Mouse (Mus musculus) layer of hippocampus, postnatal 14 days (tissue): ENCODE measurements around the gene Wdr5. TPM values are rescaled to one million over a fixed set of nuclear protein-coding genes. Genes with fewer than 3 reads are reported as not detected.
A peak's percentile ranks its signal among the peaks of the same experiment; 100 is the strongest.
"Not testable (repeated sequence)": the region's sequence is repeated elsewhere in the genome, so short reads cannot be mapped to it uniquely, and the experiment has no call there.

Source experiments
- DNase-seq, 2 experiments: peaks; one replicate each; pipeline ENCODE4 v3.0.0; 2021 to 2022; ENCODE audit warnings: low spot score in 2 of 2, mixed read lengths in 1 of 2
- total RNA-seq, 2 experiments: library from RNA; stranded (reverse); gene quantifications; 2 replicates each; pipeline ENCODE4 v1.2.3; 2021

Wdr5 gene
- total RNA-seq, 2 experiments from 2014 or later: 33.8 to 34.8 TPM

DNA sequence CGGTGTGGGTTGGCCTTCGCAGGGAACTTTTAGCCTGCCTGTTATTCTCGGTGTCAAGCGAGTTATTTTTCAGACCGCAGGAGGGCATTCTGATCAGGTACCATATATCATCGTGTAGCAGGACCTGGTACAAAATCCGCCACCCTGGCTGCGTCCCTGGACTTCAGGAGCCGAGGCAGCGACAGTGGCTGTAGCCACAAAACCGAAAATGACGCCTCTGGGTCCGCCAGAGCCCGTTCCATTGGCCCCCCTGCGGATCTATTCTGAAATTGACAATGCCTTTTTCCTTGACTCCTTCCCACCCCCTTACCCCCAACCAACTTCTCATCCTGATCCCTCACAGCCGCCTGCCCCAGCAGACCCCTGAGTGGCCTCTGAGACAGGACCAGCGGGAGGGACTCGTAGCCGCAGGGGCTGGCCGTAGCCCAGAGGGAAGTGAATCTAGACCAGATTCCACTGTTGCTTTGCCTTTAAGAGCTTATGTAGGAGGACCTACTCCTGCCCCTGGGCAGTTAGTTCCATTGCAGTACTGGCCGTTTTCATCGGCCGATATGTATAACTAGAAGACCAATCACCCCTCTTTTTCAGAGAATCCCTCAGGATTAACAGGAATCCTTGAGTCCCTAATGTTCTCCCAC lies 18.4 kb upstream of the Wdr5 start:
- DNase-seq: no peak

DNA sequence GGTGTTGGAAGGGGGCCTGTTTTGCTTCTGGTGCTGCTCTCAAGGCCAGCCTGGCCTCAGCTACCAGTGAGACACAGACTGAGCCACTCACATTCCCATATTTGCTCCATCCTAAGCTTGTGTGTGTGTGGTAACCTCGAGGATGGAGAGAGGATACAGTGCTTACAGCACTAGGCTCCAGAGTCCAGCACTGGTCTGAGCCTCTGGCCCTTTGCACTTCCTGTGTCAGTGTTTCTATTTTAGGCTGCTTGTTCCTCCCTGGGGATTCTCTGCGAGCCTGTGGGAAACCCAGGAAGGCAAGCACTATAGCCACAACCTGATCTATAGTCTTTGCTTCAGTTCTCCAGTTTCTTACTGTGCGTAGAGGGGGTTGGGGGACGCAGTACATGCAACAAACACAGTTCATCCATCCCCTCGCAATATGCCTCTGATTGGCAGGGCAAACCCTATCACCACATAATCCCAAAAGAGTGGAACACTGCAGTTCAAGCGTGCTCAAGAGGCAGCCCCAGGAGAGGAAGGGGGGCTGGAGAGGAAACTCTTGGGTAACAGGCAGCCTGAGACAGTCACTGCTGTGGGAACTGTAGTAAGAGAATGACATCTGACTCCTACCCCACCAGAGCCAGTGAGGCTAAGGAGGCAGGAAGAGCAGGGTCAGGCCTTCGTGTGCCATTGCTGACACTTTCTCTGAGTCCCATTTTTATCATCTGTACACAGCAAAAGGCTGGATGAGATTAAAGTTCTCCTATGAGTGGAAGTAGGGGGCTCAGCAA lies 10.7 kb upstream of the Wdr5 start:
- DNase-seq: no peak

DNA sequence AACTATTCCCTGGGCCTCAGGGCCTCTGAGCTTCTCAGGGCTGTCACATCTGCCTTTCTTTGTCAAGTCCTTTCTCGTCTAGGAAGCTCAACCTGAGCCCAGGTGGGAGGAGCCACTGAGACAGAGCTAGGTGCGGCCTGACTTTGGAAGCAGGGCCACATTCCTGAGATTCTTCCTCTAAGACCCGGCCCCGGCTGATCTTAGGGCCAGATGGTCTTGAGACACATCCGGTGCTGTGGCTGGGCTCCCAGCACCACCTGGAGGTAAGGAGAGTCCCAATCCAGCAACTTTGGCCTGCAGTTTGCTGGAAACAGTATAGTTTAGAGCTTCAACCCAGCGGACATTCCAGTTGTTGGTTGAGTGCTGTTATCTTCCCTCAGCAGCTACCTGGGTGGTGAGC lies 9.4 kb upstream of the Wdr5 start:
- DNase-seq: no peak

DNA sequence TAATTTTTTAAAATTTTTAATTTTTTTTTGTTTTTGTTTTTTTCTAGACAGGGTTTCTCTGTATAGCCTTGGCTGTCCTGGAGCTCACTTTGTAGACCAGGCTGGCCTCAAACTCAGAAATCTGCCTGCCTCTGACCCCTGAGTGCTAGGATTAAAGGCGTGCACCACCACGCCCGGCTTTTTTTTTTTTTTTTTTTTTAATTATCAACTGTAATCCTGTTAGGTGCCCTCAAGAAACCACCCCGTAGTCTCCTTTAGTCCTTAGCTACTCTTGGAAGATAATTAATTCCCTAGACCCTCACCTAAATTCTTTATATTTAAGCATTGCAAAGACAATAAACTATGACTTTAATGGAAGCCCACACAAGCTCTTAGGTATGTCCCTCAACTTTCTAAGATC lies 8.3 kb upstream of the Wdr5 start:
- DNase-seq: not testable (repeated sequence)

DNA sequence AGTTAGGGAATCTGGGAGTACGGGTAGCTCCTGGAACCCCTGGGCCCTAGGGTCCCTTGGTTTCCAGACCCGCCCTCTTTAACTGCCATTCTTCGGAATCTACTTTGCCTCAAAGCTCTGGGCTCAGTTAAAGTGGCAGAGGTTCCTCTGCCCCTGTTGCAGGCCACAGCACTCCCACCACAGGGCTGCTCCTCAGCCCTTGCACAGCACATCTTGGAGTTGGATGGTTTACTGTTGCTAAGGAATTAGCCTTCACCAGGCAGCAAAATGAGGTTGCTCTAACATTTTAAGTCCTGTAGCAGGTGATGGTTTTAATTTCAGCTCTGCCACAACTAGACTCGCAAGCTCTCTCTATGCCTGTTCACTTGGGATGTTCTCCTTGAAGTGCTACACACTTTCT lies 7.4 kb upstream of the Wdr5 start, which contains the start of gene Brd3:
TSS of gene Brd3 (minus strand) at position 101 of the 400 bp plus-strand sequence.
- DNase-seq: no peak

DNA sequence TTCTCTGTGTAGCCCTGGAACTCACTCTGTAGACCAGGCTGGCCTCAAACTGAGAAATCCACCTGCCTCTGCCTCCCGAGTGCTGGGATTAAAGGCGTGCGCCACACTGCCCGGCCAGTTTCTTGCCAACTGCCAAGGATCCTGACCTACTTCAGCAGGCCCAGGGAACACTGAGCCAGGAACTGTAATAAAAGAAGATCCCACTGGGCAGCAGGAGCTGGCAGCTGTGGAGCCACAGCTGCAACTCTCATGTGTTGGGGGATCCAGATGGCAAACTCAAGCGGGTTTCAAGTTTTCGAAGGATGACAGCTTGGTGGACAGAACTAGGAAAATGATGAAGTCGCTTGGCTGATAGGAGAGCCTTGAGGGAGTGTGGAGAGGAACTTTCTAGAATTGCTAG lies 4.3 kb upstream of the Wdr5 start:
- no peak for DNase-seq

DNA sequence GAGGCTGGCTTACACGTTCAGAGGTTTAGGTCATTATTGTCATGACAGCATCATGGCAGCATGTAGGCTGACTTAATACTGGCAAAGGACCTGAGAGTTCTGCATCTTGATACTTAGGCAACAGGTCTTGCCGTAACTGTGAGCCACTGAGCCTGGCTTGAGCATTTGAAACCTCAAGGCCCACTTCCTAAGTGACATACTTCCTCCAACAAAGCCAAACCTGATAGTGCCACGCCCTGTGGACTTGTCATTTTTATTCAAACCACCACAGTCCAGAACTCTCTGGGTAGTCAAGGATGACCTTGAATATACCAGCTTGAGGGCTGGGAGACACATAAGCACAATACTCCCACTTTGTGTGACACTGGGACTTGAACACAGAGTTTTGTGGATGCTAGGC lies 2.0 kb upstream of the Wdr5 start:
- DNase-seq: no peak

DNA sequence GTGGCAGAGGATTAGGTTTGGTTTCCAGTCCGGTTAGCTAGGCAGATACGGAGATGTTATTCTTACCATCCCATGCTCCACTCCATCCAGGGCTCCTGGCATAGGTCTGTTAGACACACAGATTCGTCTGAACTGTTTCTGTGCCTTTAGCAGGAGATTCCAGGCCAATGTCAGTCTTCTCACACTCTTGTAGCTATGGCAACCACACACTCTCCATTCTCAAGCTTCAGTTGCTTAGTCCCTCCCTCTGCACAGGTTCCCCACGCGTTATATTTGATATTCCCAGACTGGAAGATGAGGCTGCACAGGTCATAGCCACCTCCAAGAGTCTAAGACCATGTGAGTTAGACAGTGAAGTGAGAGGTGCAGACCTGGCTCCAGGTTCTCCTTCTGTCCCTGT lies 1.1 kb upstream of the Wdr5 start:
- DNase-seq: no peak

DNA sequence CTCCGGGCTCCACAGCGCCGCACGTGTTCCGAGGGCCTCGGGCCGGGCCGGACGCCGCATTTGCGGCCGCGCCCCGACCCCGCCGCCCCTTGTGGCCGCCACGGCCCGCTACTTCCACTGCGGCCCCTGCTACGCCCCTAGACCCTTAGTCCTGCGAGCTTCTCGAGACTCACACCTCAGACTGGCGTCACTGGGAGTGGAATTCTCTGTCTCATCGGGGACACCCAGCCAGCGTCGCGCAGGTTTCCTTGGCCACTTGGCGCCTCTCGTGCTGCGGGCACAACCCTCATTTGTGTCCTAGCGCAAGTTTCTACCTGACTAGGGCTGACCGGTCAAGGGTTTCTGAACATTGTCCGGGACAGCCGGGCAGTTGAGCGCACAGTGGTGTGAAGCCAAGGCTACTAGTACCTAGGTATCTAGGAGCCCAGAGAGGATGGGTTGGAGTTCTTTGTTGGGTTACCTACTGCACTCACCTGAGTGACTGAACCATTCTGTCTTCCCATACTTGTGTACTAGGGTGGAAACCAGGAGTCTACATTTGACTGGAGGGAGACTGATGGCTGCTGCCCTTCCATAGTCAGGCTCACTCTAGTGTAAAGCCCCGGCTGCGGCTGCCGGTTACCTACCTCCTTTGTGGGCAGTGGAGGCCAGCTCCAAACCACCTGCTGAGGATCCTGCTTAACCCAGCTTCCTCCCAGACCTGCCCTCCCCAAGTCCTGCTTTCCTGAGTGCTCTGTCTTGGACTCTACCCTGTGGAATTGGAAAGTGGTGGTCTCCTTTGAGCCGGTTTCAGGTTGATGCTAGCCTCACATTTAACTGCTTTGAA lies 597 bp downstream of the Wdr5 start:
- DNase-seq: no peak

DNA sequence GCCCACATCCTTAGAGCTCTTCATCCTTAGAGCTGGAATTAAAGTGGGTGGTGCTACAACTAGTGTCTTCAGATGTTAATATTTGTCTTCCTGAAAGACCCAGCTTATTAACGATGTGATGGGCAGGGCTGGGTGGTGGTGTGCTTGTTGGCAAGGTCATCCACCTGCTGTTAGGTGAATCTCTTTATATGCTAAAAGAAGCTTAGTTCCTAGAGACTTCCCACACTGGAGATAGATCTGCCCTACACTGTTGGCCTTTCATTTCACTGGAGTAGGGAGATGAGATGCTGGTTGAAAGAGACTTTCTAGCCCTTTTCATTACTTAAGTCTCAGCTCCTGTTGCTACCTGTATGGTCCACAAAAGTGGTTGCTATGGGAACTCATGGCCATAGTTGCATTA lies 1.3 kb downstream of the Wdr5 start:
- no peak for DNase-seq

DNA sequence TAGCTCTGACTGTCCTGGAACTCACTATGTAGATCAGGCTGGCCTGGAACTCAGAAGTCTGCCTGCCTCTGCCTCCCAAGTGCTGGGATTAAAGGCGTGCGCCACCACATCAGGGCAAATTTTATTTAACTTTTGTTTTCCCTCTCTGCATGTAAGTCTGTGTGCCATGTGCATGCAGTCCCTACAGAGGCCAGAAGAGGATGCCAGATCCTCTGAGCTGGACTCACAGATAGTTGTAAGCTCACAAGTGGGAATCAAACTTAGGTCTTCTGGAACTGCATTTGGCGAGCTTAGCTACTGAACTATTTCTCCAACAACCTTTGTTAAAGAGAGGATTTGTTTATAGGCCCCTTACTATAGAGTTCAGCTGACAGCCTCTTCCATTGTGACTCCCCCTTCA lies 3.3 kb downstream of the Wdr5 start:
- no peak for DNase-seq

DNA sequence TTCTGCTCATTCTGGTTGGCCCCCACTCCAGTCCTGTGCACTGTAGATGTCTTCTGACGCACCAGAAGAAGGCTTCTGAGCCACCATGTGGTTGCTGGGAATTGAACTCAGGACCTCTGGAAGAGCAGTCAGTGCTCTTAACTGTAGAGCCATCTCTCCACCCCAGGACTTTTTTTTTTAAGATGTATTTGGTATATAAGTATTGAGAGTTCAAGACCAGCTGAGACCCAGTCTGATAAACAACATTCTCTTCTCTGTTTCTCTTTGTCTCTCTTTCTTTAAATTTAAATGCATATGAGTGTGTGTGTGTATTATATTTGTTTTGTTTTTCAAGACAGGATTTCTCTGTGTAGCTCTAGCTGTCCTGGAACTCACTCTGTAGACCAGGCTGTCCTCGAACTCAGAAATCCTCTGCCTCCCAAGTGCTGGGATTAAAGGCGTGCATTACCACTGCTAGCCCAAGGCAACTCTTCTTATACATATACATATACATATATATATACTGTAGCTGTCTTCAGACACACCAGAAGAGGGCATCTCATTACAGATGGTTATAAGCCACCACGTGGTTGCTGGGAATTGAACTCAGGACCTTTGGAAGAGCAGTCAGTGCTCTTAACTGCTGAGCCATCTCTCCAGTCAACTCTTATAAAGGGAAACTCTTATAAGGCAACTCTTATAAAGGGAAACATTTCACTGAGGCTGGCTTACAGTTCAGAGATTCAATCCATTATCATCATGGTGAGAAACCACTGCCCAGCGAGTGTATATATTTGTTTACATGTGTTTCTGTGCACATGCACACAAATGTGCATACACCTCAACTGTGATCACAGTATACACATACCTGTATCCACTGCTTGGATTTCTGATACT lies 23.7 kb downstream of the Wdr5 start:
- DNase-seq: not testable (repeated sequence)

DNA sequence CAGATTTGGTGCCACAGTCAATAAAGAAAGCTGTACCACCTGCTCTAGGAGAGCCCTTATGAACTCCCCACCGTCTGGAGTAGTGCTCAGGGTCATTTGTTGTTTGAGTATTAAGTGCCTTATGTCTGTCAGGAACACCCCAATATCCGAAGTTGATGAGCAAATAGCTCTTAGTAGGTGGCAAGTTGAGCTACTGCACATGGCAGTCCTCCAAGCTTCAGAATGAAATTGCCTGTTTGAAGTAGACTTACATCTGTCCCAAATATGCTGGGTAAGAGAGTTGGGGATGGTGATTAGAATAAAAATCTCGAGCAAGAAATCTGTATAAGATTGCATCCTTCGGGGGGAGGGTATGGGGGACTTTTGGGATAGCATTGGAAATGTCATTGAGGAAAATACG lies 24.4 kb downstream of the Wdr5 start:
- peak in 1 of 2 experiments; percentile 49 for DNase-seq

DNA sequence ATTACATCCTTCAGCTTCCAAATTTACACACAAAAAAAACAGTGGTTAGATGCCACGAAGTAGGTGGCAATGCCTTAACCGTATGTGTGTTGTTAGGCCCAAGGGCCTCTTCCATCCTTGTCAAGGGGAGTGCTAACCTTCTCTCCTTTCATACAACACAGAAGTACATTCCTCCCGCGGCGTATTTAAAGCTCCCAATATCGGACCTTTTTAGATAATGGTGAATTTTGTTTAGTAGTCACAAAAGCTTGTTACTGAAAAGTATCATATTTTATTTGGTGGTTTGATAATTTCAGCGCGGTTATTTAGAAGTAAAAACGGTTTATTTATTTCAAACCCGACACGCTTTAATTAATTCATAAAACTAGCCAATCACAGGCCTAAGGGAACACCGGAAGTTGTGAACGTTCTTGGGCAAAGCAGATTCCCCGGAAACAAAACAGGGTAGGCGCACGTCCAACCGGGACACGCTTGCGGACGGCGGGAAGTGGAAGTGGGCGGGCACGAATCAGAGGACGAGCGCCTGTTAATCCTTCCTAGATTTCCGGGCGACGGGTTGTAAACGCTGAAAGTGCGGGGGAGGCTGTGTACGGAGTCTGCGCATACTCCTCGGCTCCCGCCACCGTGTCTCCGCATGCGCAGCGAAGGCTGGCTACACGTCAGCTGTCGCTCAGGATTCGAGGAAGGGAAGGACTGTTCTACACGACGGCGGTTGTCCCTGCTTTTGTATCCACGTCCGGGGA lies 25.0 kb downstream of the Wdr5 start:
- peak; percentile 98 to 100 for DNase-seq

DNA sequence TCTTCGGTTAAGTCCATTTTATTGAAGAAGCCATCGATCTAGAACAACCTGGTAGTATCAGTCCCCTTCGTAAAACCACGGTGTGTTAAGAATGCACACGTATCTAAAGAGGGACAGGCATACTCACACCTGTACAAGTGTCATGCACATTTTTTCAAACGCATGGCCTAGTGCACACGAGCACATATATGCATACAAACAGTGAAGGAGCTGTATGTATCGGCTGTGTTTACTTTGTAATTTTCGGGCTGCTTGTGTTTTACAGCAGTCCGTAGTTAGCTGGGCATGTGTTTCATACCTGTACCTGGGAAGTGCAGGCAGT lies 25.5 kb downstream of the Wdr5 start:
- DNase-seq: peak in 1 of 2 experiments; percentile 26

DNA sequence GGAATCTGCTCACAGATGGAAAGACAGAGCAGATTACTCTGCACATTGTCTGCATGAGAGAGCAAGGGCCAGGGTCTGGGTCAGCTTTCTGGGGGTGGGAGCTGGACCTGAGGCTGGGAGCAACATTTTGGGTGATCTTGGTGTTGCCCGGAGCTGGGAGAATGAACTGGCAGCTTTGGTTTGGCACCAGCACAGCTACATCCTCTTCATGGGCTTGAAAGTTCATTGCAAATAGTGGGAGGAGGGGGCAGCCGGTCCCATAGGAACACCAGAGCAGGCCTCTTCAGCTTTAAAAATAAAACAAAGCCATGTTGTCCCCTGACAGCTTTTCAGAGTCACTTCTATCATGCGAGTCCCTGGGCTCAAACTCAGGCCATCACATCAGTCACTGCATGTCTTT lies 26.3 kb downstream of the Wdr5 start:
- DNase-seq: no peak

DNA sequence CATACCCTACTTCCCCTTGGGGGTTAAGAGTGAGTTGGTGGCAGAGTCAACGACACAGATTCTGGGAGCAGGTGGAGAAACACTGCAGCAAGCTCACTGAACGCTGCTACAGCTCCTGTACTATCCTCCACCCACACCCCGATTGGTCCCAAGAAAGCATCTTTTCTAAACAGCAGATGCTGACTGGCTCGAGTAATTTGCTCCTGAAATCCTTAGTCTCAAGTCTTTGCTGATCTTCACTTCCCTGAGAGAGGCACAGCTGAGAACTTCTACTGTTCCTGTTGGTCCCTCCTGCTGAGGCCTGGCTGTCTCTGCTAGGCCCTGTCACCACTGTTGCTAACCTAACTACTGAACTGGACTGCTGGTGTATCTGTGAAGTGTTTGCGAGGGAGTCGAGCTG lies 29.7 kb downstream of the Wdr5 start:
- DNase-seq: no peak

DNA sequence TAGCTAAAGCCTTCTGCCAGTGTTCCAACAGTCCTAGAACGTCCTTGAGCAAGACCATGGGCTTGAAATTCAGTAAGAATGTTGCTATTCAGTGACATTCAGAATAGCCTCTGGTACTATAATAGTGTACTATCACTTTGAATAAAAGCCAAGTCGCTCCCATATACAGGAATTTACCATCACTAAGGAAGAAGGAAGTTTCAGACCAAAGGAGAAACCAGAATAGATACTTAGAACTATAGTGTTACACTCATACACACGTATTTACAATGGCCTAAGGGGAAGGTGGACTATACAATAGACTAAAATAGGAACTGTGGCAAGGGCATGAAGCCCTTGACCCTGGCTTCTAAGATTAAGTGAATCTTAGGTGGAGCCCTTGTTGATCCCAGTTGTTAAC lies 30.6 kb downstream of the Wdr5 start:
- DNase-seq: not testable (repeated sequence)

DNA sequence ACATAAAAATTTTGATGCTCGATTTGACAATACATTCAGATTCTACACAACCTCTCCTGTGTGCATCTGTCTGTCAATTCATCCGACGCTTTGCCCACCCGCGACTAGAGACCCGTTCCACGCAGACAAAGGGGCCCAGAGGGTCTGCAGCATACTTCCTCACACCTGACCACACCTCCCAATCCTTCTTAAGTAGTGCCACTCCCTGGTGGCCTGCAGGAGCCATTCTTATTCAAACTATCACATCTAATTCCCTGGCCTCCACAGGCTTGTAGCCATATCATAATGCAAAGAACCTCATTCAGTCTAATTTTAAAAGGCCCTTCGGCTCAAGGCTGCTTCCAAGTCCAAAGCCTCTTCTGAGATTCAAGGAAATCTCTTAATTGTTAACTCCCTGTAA lies 31.1 kb downstream of the Wdr5 start:
- not testable (repeated sequence) for DNase-seq

DNA sequence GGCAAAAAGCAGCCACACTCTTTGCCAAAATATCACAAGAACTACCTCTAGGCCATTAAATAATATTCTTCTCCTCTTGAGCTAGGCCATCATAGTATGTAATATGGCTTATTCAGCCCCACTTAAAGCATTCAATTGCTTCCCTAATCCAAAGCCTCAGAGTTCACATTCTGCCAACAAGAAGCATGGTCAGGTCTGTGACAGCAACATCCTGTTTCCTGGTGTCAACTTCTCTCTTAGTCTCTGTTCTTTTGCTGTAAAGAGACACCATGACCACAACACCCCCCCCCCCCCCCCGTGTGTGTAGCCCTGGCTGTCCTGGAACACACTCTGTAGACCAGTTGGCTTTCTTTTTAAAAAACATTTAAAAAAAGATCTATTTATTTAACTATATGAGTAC lies 32.4 kb downstream of the Wdr5 start:
- DNase-seq: no peak
